Comparison of ENCODE assay signal across 25 mouse cellular contexts in genomic region chr12:31221522-31221921, GRCm38 (mm10). TPM values are rescaled to one million over a fixed set of nuclear protein-coding genes. Genes with fewer than 3 reads are reported as not detected.
A peak's percentile ranks its signal among the peaks of the same experiment; 100 is the strongest.
DNase-seq lines count a peak whose midpoint lies in the region; ATAC-seq and TF ChIP-seq lines count a peak whose summit lies in the region.
"Had no signal": no experiment of that assay in that cellular context is flagged by ENCODE, and none has a peak within 500 bp of the region (broad histone marks: within the 10 kb centered on the region; RNA-seq: fewer than 3 reads in every experiment).

No protein-coding gene starts in this region.

- peak; percentile 67 for DNase-seq in forebrain, embryonic 14.5 days (ENCODE audit: low spot score)
- no peak for DNase-seq in forebrain, embryonic 10.5 days (ENCODE audit: extremely low spot score, low spot score)
- peak; percentile 30 for DNase-seq in 416B (ENCODE audit: low read depth)
- peak; percentile 74 for DNase-seq in brain, embryonic 14.5 days (ENCODE audit: low read depth)
- peak; percentile 41 for DNase-seq in retina, postnatal 1 day
- DNase-seq in urinary bladder, adult 2 months (ENCODE audit: low spot score): no peak
- no peak for DNase-seq in kidney, postnatal 4 days
- DNase-seq: adrenal gland, adult 2 months; adrenal gland, postnatal 25 days; cerebellum, adult 11 months; cerebellum, adult 8-10 months; cerebellum, postnatal 14 days; embryo, embryonic 11 days; gastrocnemius, adult 2 months; gastrocnemius, postnatal 25 days; heart, postnatal 10 days; heart, postnatal 4 days had no signal

- no peak overlapping the region for H3K27ac ChIP-seq in forebrain, embryonic 14.5 days (ENCODE audit: low read depth, low read length)
- no peak overlapping the region for H3K27ac ChIP-seq in forebrain, embryonic 10.5 days
- H3K27ac ChIP-seq: embryonic facial prominence, embryonic 15.5 days; gastrocnemius, adult 2 months; hindbrain, embryonic 13.5 days; hindbrain, postnatal 0 days had no signal

- TF ChIP-seq POLR2A in brain, embryonic 14.5 days (IDR thresholded peaks at IDR 0.05; ENCODE audit: borderline replicate concordance, extremely low read depth, insufficient read depth, insufficient read length, poor library complexity, severe bottlenecking): no peak

- WGBS in forebrain, embryonic 14.5 days: 65% methylated on average over 6 of the region's 6 CpGs
- 78% methylated on average over 6 of the region's 6 CpGs for WGBS in forebrain, embryonic 10.5 days

- no peaks in the 10 kb centered on the region for H3K9me3 ChIP-seq in forebrain, embryonic 14.5 days (replicated peaks; ENCODE audit: control insufficient read depth, low read length)
- no peaks in the 10 kb centered on the region for H3K9me3 ChIP-seq in forebrain, embryonic 10.5 days
- H3K9me3 ChIP-seq: embryonic facial prominence, embryonic 15.5 days; hindbrain, embryonic 13.5 days had no signal

- H3K4me2 ChIP-seq in forebrain, embryonic 14.5 days (ENCODE audit: low read length): no peak overlapping the region
- H3K4me2 ChIP-seq: embryonic facial prominence, embryonic 15.5 days; hindbrain, embryonic 13.5 days had no signal

- H3K4me3 ChIP-seq in forebrain, embryonic 14.5 days (ENCODE audit: low read depth, low read length): no peak overlapping the region
- no peak overlapping the region for H3K4me3 ChIP-seq in forebrain, embryonic 10.5 days
- H3K4me3 ChIP-seq: embryonic facial prominence, embryonic 15.5 days; erythroblast, embryonic 14.5 days; gastrocnemius, adult 2 months; hindbrain, embryonic 13.5 days had no signal

- TF ChIP-seq CTCF in brain, embryonic 14.5 days (IDR thresholded peaks at IDR 0.05; ENCODE audit: borderline replicate concordance, extremely low read depth, insufficient read depth, insufficient read length): no peak

- peaks cover 3% of the 10 kb centered on the region; the same call in 1 of the 2 replicates for H3K4me1 ChIP-seq in forebrain, embryonic 14.5 days (ENCODE audit: control insufficient read depth, insufficient read depth, low read length)
- peaks cover 29% of the 10 kb centered on the region for H3K4me1 ChIP-seq in forebrain, embryonic 10.5 days
- H3K4me1 ChIP-seq: hindbrain, embryonic 13.5 days had no signal

- ATAC-seq in forebrain, embryonic 14.5 days: peak; percentile 46; the same call in 1 of the 2 replicates
- ATAC-seq: hindbrain, postnatal 0 days had no signal

- H3K27me3 ChIP-seq in forebrain, embryonic 14.5 days (replicated peaks; ENCODE audit: control insufficient read depth, insufficient read depth, low read length): no peaks in the 10 kb centered on the region; the same call in 1 of the 2 replicates
- peaks cover 46% of the 10 kb centered on the region for H3K27me3 ChIP-seq in forebrain, embryonic 10.5 days (ENCODE audit: poor library complexity, severe bottlenecking)
- H3K27me3 ChIP-seq: CH12.LX; embryonic facial prominence, embryonic 15.5 days; hindbrain, embryonic 13.5 days had no signal

- H3K36me3 ChIP-seq in forebrain, embryonic 14.5 days (ENCODE audit: control insufficient read depth, insufficient read depth, low read length): no peaks in the 10 kb centered on the region
- no peaks in the 10 kb centered on the region for H3K36me3 ChIP-seq in forebrain, embryonic 10.5 days (replicated peaks)
- H3K36me3 ChIP-seq: embryonic facial prominence, embryonic 15.5 days; hindbrain, embryonic 13.5 days had no signal

- H3K9ac ChIP-seq in forebrain, embryonic 14.5 days (ENCODE audit: low read length): no peak overlapping the region
- H3K9ac ChIP-seq: embryonic facial prominence, embryonic 15.5 days; hindbrain, embryonic 13.5 days had no signal

RNA-seq across cellular contexts. Expression of gene Gm6993, which starts 19.0 kb away (rescaled TPM):
- polyA plus RNA-seq in forebrain, embryonic 14.5 days (2014; fragmentation: Nextera tagmentation; extraction: Ambion mirVana): not detected in 2 replicates
- polyA plus RNA-seq in forebrain, embryonic 10.5 days (2016; fragmentation: Nextera tagmentation; extraction: Ambion mirVana): not detected in 2 replicates
- polyA plus RNA-seq in brain, embryonic 14.5 days (2012; rRNA removed): not detected in 2 replicates
- not detected in 2 replicates for polyA plus RNA-seq in urinary bladder, adult 2 months (2012; rRNA removed)
- polyA plus RNA-seq: adrenal gland, adult 2 months; embryonic facial prominence, embryonic 11.5 days; embryonic facial prominence, embryonic 15.5 days; erythroblast, embryonic 14.5 days; heart, embryonic 14.5 days; hindbrain, embryonic 13.5 days; hindbrain, postnatal 0 days; intestine, embryonic 14.5 days had no signal

RNA-seq across cellular contexts. Expression of gene Lamb1, which starts 43.5 kb away (rescaled TPM):
- 13.6 and 17.5 TPM in 2 replicates for polyA plus RNA-seq in forebrain, embryonic 14.5 days (2014; fragmentation: Nextera tagmentation; extraction: Ambion mirVana)
- 22.6 and 23.1 TPM in 2 replicates for polyA plus RNA-seq in forebrain, embryonic 10.5 days (2016; fragmentation: Nextera tagmentation; extraction: Ambion mirVana)
- polyA plus RNA-seq in brain, embryonic 14.5 days (2012; rRNA removed): 12.3 and 25.7 TPM in 2 replicates
- polyA plus RNA-seq in urinary bladder, adult 2 months (2012; rRNA removed): 49.8 and 62.9 TPM in 2 replicates

Comparison
In these comparisons a context has a peak if more than half of its experiments do, and no peak if none do; other contexts are left out.
1. DNase-seq: peak in forebrain, embryonic 14.5 days (single experiment), 416B (single experiment), brain, embryonic 14.5 days (single experiment) and retina, postnatal 1 day (single experiment); none in forebrain, embryonic 10.5 days (single experiment), urinary bladder, adult 2 months (single experiment) and kidney, postnatal 4 days (0 of 2).